Mouse (Mus musculus): ENCODE measurements around the gene Gm45799.

DNA sequence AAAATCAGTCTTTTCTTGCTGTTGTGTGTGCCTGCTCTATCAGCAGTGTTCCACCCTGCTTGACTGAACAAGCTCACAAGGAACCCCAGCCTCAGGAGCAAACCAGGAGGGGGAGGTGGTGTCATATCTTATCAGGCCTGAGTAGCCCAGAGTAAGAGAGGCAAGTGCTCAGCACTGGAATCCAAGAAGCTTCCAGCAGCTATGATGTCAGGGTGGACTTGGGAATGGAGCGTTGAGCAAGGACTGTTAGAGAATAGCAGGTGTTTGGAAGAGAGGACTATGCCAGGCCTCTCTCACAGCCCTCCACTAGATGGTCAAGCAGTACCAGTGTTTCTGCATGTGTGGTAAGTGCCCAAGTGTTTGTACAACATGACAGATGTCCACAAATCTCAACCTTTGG is 24.6 kb upstream of the Gm45799 start:
- TF ChIP-seq CTCF (IDR thresholded peaks at IDR 0.05; ENCODE audit: extremely low read depth, insufficient read depth, low read length) (no peak), POLR2A (IDR thresholded peaks at IDR 0.05; ENCODE audit: extremely low read depth, insufficient read depth, low read length) (no peak)
